Mouse (Mus musculus) midbrain, embryonic 10.5 days (tissue): ENCODE results near the gene Ttc9b. TPM values are rescaled to one million over a fixed set of nuclear protein-coding genes. Genes with fewer than 3 reads are reported as not detected.
"Not testable (repeated sequence)": the region's sequence is repeated elsewhere in the genome, so short reads cannot be mapped to it uniquely, and the experiment has no call there.

Experiments
- DNase-seq: peaks from one replicate; pipeline ENCODE4 v3.0.0-alpha.2; 2017; ENCODE audit warnings: low spot score
- H3K27ac ChIP-seq: fragments of 300-500 bp; sonication (generic); replicated peaks from 2 replicates; pipeline ENCODE4 v1.5.1; 2016; ENCODE audit warnings: mild to moderate bottlenecking
- H3K27me3 ChIP-seq: fragments of 300-500 bp; sonication (generic); 2 replicates; pipeline ENCODE4 v1.6.1; 2016; ENCODE audit warnings: low read depth, mild to moderate bottlenecking; ENCODE audit not compliant: poor library complexity, severe bottlenecking
- H3K36me3 ChIP-seq: fragments of 300-500 bp; sonication (generic); 2 replicates; pipeline ENCODE4 v1.6.1; 2016; ENCODE audit warnings: mild to moderate bottlenecking, moderate library complexity
- H3K4me1 ChIP-seq: fragments of 300-500 bp; sonication (generic); 2 replicates; pipeline ENCODE4 v1.6.1; 2016
- H3K4me3 ChIP-seq: fragments of 300-500 bp; sonication (generic); 2 replicates; pipeline ENCODE4 v1.5.1; 2016; ENCODE audit warnings: mild to moderate bottlenecking, moderate library complexity
- H3K9me3 ChIP-seq: fragments of 300-500 bp; sonication (generic); replicated peaks from 2 replicates; pipeline ENCODE4 v1.6.1; 2016; ENCODE audit warnings: mild to moderate bottlenecking
- WGBS: fragments of 180-500 bp; shearing (Covaris S2); methylation state at CpG from one replicate; pipeline ENCODE4 v1.1.7; 2016; 5-methylcytosine and 5-hydroxymethylcytosine counted together
- polyA plus RNA-seq: library from polyadenylated mRNA; unstranded; fragments of >200 nt; fragmentation: Nextera tagmentation; extraction: Ambion mirVana; gene quantifications from 2 replicates; pipeline ENCODE4 v1.2.1, GENCODE M21; 2016

Gene Ttc9b
- polyA plus RNA-seq, 1 experiment from 2014 or later: 2.6 TPM

- 73% methylated on average over 8 of the region's 8 CpGs for WGBS
These were observed 39.8 kb upstream of the Ttc9b start for GRCm38 (mm10) chr7:27613751-27614499.

GRCm38 (mm10) chr7:27621028-27621427, 32.7 kb upstream of the Ttc9b start:
- Histone ChIP-seq H3K27ac (no peak overlapping the region), H3K27me3 (no peaks in the 10 kb centered on the region), H3K9me3 (no peaks in the 10 kb centered on the region), H3K36me3 (peaks cover 97% of the 10 kb centered on the region), H3K4me1 (no peaks in the 10 kb centered on the region), H3K4me3 (no peak overlapping the region)
- no peak for DNase-seq
- 87% methylated on average over 6 of the region's 6 CpGs for WGBS

More at GRCm38 (mm10) chr7:27613751-27614499, 39.8 kb upstream of the Ttc9b start:
- Histone ChIP-seq H3K9me3 (no peaks in the 10 kb centered on the region), H3K4me3 (no peak overlapping the region), H3K4me1 (peaks cover 21% of the 10 kb centered on the region), H3K27me3 (no peaks in the 10 kb centered on the region), H3K27ac (0 out of 2 replicates have a peak overlapping the region, but pooled peaks have one; percentile 38), H3K36me3 (peaks cover 62% of the 10 kb centered on the region)
- no peak for DNase-seq

GRCm38 (mm10) chr7:27622234-27622633, 31.5 kb upstream of the Ttc9b start:
- H3K9me3 ChIP-seq: no peaks in the 10 kb centered on the region
- H3K27ac ChIP-seq: no peak overlapping the region
- no peaks in the 10 kb centered on the region for H3K4me1 ChIP-seq
- no peak overlapping the region for H3K4me3 ChIP-seq
- no peak for DNase-seq
- WGBS: 72% methylated on average over 1 of the region's 1 CpGs
- peaks cover 97% of the 10 kb centered on the region for H3K36me3 ChIP-seq
- no peaks in the 10 kb centered on the region for H3K27me3 ChIP-seq

GRCm38 (mm10) chr7:27624967-27625366, 28.7 kb upstream of the Ttc9b start:
- peaks cover 97% of the 10 kb centered on the region for H3K36me3 ChIP-seq
- H3K27ac ChIP-seq: no peak overlapping the region
- no peak for DNase-seq
- H3K9me3 ChIP-seq: no peaks in the 10 kb centered on the region
- H3K4me1 ChIP-seq: no peaks in the 10 kb centered on the region
- H3K27me3 ChIP-seq: no peaks in the 10 kb centered on the region
- no peak overlapping the region for H3K4me3 ChIP-seq

GRCm38 (mm10) chr7:27627707-27628106, 26.0 kb upstream of the Ttc9b start:
- no peaks in the 10 kb centered on the region for H3K4me1 ChIP-seq
- H3K9me3 ChIP-seq: no peaks in the 10 kb centered on the region
- H3K4me3 ChIP-seq: no peak overlapping the region
- no peak for DNase-seq
- 89% methylated on average over 7 of the region's 7 CpGs for WGBS
- no peak overlapping the region for H3K27ac ChIP-seq
- no peaks in the 10 kb centered on the region for H3K27me3 ChIP-seq
- peaks cover 92% of the 10 kb centered on the region for H3K36me3 ChIP-seq

- H3K4me1 ChIP-seq: no peaks in the 10 kb centered on the region
- 93% methylated on average over 6 of the region's 6 CpGs for WGBS
- peaks cover 92% of the 10 kb centered on the region for H3K36me3 ChIP-seq
These were observed 25.5 kb upstream of the Ttc9b start for GRCm38 (mm10) chr7:27628190-27628589.

GRCm38 (mm10) chr7:27628816-27629215, 24.9 kb upstream of the Ttc9b start:
- not testable (repeated sequence) for H3K4me3 ChIP-seq, H3K27ac ChIP-seq, H3K4me1 ChIP-seq, H3K9me3 ChIP-seq, H3K27me3 ChIP-seq, DNase-seq
- WGBS: 95% methylated on average over 7 of the region's 7 CpGs
- H3K36me3 ChIP-seq: peaks cover 92% of the 10 kb centered on the region

More at GRCm38 (mm10) chr7:27628190-27628589, 25.5 kb upstream of the Ttc9b start:
- DNase-seq: no peak
- H3K9me3 ChIP-seq: no peaks in the 10 kb centered on the region
- no peak overlapping the region for H3K27ac ChIP-seq
- H3K4me3 ChIP-seq: no peak overlapping the region
- no peaks in the 10 kb centered on the region for H3K27me3 ChIP-seq

- H3K9me3 ChIP-seq: no peaks in the 10 kb centered on the region
- H3K27ac ChIP-seq: no peak overlapping the region
- no peak overlapping the region for H3K4me3 ChIP-seq
- H3K27me3 ChIP-seq: no peaks in the 10 kb centered on the region
- WGBS: 97% methylated on average over 4 of the region's 4 CpGs
- DNase-seq: no peak
- H3K36me3 ChIP-seq: peaks cover 95% of the 10 kb centered on the region
- H3K4me1 ChIP-seq: no peaks in the 10 kb centered on the region
These were observed 22.3 kb upstream of the Ttc9b start for GRCm38 (mm10) chr7:27631439-27631838.

- WGBS: 92% methylated on average over 6 of the region's 6 CpGs
- DNase-seq: no peak
These were observed 20.5 kb upstream of the Ttc9b start for GRCm38 (mm10) chr7:27633166-27633565.

GRCm38 (mm10) chr7:27634691-27635090, 19.0 kb upstream of the Ttc9b start:
- Histone ChIP-seq H3K27me3 (no peaks in the 10 kb centered on the region), H3K4me1 (no peaks in the 10 kb centered on the region), H3K27ac (no peak overlapping the region), H3K4me3 (no peak overlapping the region), H3K9me3 (no peaks in the 10 kb centered on the region), H3K36me3 (peaks cover 84% of the 10 kb centered on the region)
- WGBS: 95% methylated on average over 6 of the region's 6 CpGs
- no peak for DNase-seq

More at GRCm38 (mm10) chr7:27633166-27633565, 20.5 kb upstream of the Ttc9b start:
- H3K4me1 ChIP-seq: no peaks in the 10 kb centered on the region
- peaks cover 95% of the 10 kb centered on the region for H3K36me3 ChIP-seq
- H3K9me3 ChIP-seq: no peaks in the 10 kb centered on the region
- H3K4me3 ChIP-seq: no peak overlapping the region
- no peak overlapping the region for H3K27ac ChIP-seq
- H3K27me3 ChIP-seq: no peaks in the 10 kb centered on the region

GRCm38 (mm10) chr7:27635094-27635493, 18.6 kb upstream of the Ttc9b start:
- not testable (repeated sequence) for H3K27me3 ChIP-seq, H3K4me3 ChIP-seq, H3K9me3 ChIP-seq, H3K4me1 ChIP-seq, H3K27ac ChIP-seq, DNase-seq
- peaks cover 84% of the 10 kb centered on the region for H3K36me3 ChIP-seq
- WGBS: 96% methylated on average over 2 of the region's 2 CpGs

GRCm38 (mm10) chr7:27644471-27644870, 9.2 kb upstream of the Ttc9b start:
- Histone ChIP-seq H3K27ac (no peak overlapping the region), H3K27me3 (no peaks in the 10 kb centered on the region), H3K4me3 (no peak overlapping the region), H3K4me1 (no peaks in the 10 kb centered on the region), H3K36me3 (0 out of 2 replicates have a peak, but pooled peaks cover 5% of the 10 kb centered on the region), H3K9me3 (no peaks in the 10 kb centered on the region)
- WGBS: 60% methylated on average over 1 of the region's 1 CpGs
- DNase-seq: no peak

- Histone ChIP-seq H3K27me3 (no peaks in the 10 kb centered on the region; the same call in 1 of the 2 replicates), H3K36me3 (no peaks in the 10 kb centered on the region), H3K27ac (no peak overlapping the region), H3K9me3 (no peaks in the 10 kb centered on the region), H3K4me1 (0 out of 2 replicates have a peak, but pooled peaks cover 6% of the 10 kb centered on the region), H3K4me3 (no peak overlapping the region)
- no peak for DNase-seq
- WGBS: 84% methylated on average over 7 of the region's 7 CpGs
These were observed 7.2 kb upstream of the Ttc9b start for GRCm38 (mm10) chr7:27646516-27646915.
